Mouse (Mus musculus) heart, adult 2 months (tissue): Measurements from ENCODE around the gene Spg11.
A peak's percentile ranks its signal among the peaks of the same experiment; 100 is the strongest.

Experiments used
- CTCF ChIP-seq: fragments of 200-600 bp; IDR thresholded peaks from 2 replicates; pipeline ENCODE4 v1.8.1; 2022; ENCODE audit warnings: antibody characterized with exemption, mild to moderate bottlenecking, moderate library complexity
- EP300 ChIP-seq: fragments of 200-500 bp; IDR thresholded peaks from 2 replicates; pipeline ENCODE4 v1.6.1; 2011; ENCODE audit warnings: low read depth, low read length, control low read depth; ENCODE audit not compliant: insufficient read depth
- POLR2A ChIP-seq: fragments of 200-500 bp; IDR thresholded peaks from 2 replicates; pipeline ENCODE4 v1.6.1; 2011; ENCODE audit warnings: mild to moderate bottlenecking, low read depth, low read length, control low read depth; ENCODE audit not compliant: insufficient read depth

DNA sequence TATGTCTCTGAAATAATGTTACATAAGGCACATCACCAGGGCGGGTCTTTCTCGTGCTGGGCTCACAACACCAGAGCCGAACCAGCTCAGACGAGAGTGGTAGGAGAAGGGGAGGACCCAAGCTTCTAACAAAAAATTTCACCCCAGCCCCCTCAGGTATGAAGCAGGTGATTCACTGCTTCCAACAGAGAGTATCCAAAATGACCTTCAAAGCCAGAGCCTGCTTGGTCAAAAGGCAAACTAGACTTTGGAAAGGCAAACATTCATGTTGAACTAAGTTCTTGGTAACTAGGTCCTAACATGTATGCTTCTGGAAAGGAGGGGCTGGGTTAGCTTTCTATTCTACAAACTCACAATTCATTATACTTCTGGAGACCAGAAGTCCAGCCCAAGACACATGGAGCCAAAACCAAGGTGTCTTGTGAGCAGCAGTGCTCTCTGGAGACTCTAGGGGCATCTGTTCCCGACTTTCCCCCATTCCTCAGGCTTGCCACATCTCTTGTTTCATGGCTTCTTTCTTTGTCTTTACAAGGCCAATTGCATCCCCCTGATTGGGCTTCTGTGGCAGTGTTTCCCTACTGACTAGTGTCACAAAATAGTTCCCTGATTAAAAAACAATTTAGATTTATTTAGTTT is 23.3 kb upstream of the Spg11 start:
- TF ChIP-seq CTCF (peak; percentile 15), POLR2A (no peak), EP300 (no peak)
